Mouse (Mus musculus) testis, postnatal 10 days (tissue): ENCODE data around the gene Olfr1135.

Experiments used
- DNase-seq: peaks from one replicate; pipeline ENCODE4 v3.0.0; 2021; ENCODE audit warnings: low spot score

Gene Olfr1135

GRCm38 (mm10) chr2:87673564-87673963 lies at the start of gene Olfr1135:
Olfr1135 (minus strand) TSS chr2:87673664.
- no peak for DNase-seq

- no peak for DNase-seq
Measured at GRCm38 (mm10) chr2:87713079-87713478, 39.6 kb upstream of the Olfr1135 start, which contains the start of gene Olfr1137. Olfr1137 (minus strand) TSS chr2:87713179.

- no peak for DNase-seq
Measured at GRCm38 (mm10) chr2:87693847-87694246, 20.4 kb upstream of the Olfr1135 start, which contains the start of gene Olfr1136. Olfr1136 (minus strand) TSS chr2:87693947.

GRCm38 (mm10) chr2:87658360-87658759 lies 15.1 kb downstream of the Olfr1135 start, which contains the start of gene Olfr1134:
Olfr1134 (minus strand) TSS chr2:87658460.
- DNase-seq: no peak

GRCm38 (mm10) chr2:87647274-87647673 lies 26.2 kb downstream of the Olfr1135 start, which contains the start of gene Olfr1133:
Olfr1133 (minus strand) TSS chr2:87647374.
- DNase-seq: no peak

GRCm38 (mm10) chr2:87642441-87642840 lies 31.0 kb downstream of the Olfr1135 start:
- DNase-seq: no peak

GRCm38 (mm10) chr2:87637435-87637834 lies 36.0 kb downstream of the Olfr1135 start, which contains the start of gene Olfr1132:
Olfr1132 (minus strand) TSS chr2:87637535.
- no peak for DNase-seq

- DNase-seq: no peak
Measured at GRCm38 (mm10) chr2:87626804-87627203, 46.7 kb downstream of the Olfr1135 start, which contains the start of gene Olfr1131. Olfr1131 (plus strand) TSS chr2:87627104.
